Mouse (Mus musculus) embryo, embryonic 10 days (tissue): ENCODE results near the gene Lrrc32.

Experiments used
- DNase-seq: peaks from one replicate; pipeline ENCODE4 v3.0.0-alpha.2; 2015; ENCODE audit warnings: low spot score

Gene Lrrc32

DNA sequence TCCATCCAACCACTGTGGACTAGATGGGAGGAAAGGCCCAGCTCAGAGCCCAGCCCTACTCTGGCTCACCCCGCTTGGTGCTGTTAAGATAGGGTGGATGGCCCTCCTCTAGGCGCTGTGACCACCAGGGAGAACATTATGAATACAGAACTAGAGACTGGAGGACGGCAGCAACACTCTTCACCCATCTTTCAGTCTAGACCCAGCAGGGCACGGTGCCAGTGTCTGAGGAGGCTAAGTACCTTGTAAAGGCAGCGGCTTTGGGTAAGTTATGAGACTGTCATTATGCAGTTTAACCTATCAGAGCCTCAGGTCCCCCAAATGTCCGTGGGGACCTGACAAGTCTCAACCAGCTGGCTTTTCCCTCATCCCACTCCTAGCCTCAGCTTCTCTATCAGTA, at the start of gene Lrrc32:
Gene Lrrc32, plus strand, starts transcription at position 153 of the 400 bp plus-strand sequence.
- DNase-seq, result no peak

DNA sequence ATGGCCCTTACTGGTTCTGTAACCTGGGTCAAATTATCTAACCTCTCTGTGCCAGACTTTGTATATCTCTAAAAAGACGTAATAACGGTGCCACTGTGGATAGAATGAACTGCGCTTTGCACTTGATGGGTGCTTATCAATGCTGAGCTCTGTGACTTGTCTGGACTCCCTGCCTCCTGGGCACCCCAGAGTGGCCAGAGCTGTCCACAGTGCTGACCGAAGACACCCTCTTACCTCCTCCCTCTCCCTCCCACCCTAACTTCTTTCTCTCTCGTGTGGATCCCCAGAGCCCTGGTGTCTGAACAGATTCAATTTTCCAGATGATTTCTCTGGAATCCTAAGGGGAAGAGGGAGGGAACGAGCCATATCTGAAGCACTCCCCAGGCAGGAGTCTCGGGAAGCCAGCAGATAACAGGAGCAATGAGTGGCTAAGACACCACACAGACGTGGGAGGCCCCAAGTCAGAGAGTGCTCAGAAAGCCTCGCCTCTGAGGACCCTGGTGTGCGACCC, 49.1 kb upstream of the Lrrc32 start, which contains the start of gene Gucy2d:
Gene Gucy2d, plus strand, starts transcription at position 461 of the 511 bp plus-strand sequence.
- DNase-seq, result no peak

DNA sequence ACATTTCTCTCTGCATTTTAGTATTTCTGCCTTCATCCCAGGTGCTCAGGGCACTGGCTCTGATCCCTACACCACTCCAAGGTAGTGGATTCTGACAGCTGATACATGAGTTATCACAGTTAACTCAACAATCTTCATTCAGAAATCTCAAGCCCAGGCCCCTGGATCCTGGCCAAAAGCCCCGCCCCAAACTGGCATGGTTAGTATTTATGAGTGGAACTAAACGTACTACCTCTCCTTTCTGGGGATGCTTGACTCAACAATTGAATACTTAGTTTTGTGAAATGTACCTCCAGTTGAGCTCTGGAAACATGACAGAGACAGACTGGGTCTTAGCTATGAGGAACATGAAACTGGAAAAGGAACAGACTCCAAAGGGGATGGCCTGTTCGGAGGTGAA, 42.2 kb upstream of the Lrrc32 start:
- DNase-seq, result no peak

DNA sequence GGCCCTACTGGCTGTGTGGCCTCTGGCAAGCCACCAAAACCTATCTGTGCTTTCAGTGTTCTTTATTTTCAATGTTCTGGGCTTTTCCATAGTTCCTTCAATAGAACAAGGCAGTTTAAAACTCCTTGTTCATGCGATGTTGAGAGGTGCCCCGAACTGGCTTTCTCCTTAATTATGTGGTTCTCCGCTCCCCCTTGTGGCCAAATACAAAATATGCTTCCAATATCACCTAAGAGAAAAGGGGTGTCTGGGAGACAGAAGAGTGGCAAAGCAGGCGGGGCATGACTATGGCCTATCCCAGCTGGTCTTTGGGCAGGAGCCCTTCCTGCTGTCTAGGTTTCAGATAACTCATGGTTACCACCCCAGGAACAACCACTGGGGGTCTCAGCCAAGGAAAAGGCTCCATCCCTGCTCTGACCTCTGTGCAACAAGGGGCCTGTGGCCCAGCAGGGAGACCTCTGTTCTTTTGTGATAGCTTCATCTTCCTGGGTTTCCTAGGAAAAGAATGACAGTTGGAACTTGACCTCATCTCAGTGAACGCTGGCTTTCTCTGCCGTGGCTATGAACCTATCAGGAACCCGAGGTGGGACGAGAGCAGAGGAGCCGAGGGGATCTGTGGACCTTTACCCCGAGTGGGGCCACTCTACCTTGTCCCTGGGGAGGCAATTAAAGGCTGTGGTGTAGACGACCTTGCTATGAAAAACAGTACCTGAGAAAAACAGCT, 41.3 kb upstream of the Lrrc32 start:
- DNase-seq, result peak; percentile 78

DNA sequence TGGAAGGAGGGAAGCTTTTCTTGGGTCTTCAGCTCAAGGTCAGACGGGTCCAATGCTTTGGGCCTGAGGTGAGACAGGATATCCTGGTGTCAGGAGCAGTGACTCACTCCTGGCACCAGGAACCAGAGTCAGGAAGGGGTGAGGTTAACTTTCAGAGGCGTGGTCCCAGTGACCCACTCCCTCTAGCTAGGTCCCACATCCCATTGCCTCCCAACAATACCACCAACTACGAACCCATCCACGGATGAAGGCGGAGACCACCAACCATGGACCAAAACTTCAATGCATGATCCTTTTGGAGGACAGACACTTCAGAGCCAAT, 40.8 kb upstream of the Lrrc32 start:
- no peak for DNase-seq

DNA sequence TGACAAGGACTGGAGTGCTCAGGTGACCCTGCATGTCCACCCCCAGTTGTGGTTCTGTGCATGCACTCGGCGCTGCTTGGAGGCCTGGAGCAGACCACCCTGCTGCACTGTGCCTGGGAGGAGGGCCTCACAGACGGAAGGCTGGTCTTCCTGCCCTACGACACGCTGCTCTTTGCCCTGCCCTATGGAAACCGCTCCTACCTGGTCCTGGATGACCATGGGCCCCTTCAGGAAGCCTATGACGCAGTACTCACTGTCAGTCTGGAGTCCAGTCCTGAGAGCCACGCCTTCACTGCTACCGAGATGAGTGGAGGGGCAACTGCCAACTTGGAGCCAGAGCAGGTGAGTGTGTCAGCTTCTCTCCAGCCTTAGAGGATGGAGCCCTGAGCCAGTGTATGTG, 39.4 kb upstream of the Lrrc32 start:
- no peak for DNase-seq

DNA sequence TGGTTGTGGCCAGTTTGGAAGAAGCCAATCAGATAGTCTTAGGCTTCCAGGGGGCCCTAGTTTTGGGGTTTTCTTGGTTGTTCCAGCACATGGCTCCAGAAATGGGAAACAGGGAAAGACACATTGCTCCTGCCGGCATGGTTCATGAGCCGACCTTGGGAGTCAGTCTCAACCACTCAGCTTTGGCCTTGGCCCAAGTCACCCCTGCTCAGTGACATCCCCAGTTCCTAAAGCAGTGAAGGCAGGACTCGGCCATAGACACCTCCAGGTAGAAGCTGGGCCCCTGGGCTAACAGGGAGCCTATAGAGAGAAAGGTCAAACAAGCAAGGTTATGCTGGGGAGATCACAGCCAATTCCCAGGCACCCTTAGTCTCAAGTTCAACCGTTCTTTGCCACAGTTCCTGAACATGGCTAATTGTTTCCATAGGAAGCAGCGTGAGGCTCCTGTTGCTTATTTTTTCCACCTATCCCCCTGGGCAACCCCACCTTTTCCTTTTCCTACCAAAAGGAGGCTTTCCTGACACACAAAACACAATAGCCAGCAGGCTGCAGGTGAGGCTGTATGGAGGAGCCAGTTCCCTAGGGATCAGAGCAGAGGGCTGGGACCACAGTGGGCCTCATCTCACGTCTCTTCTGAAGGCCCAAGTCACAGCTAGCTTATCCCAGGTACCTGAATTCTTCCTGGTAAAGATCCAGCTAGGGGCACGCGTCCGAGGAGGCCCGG, 34.5 kb upstream of the Lrrc32 start:
- DNase-seq, result no peak

DNA sequence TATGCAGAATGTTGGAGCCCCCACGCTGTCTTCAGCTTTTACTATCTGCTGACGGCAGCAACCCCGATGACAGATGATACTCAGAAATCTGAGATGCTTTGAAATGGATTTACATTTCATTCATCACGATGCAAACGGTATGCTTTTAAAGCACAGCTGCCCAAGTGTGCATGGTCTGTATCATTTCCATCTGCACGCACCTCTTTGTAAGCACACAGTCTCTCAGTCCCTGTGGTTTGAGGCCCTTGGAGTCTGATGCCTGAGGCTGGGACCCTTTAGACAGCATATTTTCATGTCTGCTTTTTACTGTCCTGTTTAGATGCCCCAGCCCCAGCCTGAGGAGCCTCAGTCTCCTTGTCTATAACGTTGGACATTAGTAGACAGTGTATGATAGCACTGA, 28.8 kb upstream of the Lrrc32 start:
- no peak for DNase-seq

DNA sequence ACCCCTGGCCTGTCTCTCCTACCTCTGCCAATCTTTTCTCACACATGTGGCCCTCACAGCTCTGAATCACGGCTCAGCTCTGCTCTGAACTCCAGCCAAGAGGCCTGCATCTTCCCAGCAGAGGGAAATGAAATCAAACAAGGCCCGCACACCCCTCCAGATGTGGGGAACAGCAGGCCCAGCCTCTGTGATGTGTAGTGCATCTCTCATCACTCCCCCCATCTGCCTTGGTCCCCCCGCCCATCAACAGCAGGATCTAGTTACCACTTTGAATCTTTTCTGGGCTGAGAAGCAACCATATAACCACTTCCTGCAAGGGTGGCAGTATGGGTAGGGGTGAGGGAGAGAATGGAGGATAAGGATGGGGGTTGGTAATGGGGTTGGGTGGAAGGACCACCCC, 20.0 kb upstream of the Lrrc32 start:
- DNase-seq, result no peak

DNA sequence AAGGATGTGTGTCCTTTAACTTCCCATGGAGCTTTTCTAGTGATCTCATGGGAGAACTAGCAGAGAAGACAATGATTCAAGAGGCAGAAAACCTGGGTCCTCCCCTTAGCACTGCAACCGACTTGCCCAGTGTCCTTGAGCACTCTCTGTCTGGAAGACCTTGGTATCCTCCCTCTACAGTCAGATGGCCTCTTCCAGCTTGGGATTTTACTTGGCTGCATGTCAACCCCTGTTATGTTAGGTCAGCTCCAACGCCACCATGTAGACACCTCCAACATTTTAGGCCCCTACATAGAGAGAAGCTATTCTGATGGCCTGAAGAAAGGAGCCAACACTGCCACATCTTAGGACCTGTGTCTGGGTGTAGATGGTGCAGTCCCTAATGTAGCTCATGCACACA, 16.6 kb upstream of the Lrrc32 start:
- DNase-seq, result no peak

DNA sequence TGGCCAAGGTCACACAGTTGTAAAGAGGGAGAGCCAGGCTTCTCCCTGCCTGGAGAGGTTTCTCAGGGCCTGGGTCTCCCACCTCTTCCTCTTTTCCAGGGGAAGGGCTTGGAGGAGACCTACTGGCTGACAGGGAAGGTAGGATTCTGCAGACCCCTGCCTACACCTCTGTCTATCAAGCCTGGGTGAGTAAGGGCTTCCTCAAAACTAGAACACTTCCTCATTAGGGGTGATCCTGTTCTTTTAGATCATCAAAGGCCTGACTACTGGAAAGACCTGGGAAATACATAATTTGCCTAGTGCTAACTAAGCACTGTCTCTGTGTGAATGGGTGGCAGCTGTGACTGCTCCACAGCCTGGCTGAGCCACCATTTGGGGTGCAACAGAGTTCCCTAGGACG, 14.5 kb upstream of the Lrrc32 start:
- no peak for DNase-seq

DNA sequence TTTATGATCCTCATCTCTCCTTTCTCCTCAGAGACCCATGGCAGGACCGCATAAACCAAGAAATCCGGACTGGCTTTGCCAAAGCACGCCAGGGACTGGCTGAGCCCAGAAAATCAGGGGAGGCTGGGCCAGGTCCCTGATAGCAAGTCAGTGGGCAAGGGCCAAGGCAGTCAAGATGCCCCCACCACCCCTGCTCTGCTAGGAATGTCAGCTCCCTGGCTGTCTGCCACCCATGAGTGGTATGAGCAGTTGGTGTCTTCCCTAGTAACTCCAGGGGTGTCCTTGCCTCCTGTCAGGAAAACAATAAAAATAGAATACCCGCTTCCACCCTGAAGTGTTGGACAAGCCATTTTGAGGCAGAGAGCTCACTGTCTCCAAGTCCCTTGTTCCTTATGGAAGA, 11.9 kb upstream of the Lrrc32 start:
- no peak for DNase-seq

DNA sequence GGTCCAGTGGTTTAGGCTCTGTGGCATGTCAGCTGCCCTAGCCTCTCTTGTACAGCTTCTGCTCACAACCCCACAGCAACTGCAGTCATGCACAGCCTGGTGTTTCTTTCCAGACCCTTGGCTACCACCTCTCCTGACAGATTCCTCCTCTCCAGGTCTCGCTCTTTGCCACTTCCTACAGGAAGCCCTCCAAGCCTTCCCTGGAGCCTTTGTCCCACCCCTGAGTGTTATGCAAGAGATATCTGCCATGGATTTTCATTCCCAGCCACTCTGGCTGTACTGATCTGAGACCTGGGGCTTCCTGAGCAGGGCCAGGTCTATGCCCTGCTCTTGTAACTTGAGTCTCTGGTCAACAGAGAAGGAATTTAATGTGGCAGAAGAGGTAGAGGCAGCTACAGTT, 8.6 kb upstream of the Lrrc32 start:
- no peak for DNase-seq

DNA sequence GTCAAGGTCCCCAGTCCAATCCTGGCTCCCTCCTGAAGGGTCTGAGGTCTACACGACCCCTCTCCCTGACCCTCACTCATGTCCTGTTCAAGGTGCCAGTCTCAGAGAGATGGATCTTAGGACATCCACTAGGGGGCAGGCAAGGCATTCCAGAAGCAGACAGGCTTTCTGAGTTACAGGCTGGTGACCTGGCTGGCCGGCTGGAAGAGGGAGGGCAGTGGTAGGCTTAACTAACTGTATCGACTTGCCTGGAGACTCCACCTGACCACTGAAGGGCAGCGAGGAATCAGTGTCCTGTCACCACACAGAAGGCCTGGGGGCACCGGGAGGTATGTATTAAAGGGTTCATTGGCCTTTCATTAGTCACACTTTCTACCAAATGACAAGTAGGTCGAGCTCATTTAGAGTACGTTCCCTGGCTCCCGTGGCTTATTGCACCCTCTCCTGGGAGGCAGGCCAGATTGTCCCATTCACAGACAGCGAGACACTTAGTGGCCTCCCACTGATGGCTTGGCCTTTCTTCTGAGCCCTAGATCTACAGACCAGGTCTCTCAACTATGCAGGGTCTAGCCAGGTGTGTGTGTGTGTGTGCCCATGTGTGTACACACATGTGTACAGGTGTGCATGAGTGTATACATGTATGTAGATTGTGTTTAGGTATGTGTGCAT, 7.9 kb upstream of the Lrrc32 start:
- peak; percentile 94 for DNase-seq

DNA sequence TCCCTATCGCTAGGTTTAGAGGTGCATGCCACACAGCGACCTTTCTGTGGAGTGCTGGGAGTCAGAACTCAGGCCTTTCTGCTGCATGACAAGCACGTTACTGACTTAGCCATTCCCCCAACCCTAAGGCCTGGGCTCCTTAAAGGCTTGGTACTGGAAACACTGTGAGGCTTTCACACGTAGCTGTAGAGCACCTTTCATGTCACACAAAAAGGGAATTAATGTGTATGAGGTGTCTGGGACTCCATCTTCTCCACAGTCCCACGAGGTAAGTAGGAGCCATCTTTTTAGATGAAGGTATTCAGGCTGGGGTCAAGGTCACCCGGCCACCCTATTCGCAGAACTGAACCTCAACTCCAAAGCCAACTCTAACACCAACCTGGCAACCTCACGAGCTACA, 7.2 kb upstream of the Lrrc32 start:
- DNase-seq, result no peak

DNA sequence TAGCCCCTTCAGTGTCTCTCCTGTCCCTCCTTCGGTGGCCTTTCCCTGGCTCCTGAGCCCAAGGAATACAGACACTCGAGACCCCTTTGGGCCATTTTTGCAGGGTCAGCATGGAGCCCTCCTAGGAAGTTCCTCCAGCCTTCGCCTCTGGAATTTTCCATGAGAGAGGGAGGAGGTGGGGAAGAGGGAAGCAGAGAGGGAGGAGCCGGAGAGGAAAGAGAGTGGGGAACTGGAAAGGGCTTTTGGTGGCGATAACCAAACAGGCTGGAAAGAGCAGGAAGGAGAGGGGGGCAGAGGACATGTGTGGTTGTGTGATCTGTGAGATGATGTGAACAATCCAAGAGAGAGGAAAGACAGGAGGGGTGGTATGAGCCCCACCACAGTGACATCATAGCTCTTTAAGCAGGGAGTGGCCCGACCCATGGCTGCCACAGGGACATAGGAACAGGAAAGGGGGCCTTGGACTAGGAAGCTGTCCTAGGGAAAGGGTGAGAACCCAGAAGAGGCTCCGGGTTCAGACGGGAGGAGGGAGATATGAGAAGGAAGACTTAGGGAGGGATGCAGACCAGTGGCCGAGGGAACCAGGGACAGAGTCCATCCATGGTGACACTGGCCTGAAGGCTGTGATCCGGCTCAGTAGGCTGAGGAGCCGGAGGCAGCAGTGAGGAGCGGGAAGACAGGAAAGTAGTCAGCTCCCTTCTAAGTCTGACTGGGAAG, 6.4 kb upstream of the Lrrc32 start:
- no peak for DNase-seq

DNA sequence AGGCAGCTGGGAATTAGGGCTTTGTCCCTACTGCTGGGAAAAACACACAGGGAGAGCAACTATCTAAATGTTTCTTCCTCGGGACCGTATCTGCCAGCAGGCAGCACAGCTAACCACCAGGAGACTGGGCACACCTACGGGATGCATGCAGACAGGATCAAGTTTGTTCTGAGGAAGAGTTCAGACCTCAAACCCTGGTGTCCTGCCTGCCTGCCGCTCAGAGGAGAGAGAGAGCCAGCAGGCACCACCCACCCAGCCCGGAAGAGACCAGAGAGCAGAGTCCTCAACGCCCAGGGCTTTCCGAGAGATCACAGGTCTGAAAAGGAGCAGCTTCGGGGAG, 5.8 kb upstream of the Lrrc32 start:
- no peak for DNase-seq

DNA sequence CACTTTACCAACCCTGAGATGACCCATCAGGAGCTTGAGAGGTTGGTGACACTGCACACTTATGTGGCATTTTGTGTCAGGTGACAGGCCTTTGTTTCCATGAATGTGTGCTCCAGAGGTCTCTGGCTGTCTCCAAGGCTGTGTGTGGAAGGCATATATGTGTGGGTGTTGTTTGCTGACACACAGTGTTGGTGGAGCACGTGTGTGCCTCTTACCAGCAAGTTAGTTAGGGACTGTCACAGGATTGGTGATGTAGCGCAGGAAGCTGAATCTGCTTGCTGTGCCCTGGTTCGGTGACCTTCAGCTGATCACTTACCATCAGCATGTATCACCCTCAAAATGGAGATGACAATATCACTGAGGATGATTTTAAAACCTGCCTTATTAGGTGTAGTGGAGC, 4.2 kb upstream of the Lrrc32 start:
- no peak for DNase-seq

DNA sequence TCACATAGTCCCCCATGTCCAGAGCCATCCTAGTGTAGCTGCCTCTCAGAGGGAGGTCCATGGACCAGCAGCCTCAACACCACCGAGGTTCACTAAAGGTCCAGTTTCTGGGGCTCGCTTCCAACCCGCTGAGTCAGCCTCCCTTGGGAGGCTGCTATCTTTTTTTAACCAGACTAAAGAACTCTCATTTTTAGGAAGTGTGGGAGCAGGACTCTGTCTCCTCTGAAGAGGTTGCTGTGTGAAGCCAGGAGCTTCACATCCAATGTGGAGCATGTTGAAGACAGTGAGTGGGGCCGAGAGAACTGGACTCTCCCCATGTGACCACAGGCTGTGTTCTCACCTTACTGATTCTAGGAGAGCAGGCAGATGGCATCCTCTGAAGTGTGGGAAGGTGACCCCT, 3.6 kb upstream of the Lrrc32 start:
- DNase-seq, result no peak

DNA sequence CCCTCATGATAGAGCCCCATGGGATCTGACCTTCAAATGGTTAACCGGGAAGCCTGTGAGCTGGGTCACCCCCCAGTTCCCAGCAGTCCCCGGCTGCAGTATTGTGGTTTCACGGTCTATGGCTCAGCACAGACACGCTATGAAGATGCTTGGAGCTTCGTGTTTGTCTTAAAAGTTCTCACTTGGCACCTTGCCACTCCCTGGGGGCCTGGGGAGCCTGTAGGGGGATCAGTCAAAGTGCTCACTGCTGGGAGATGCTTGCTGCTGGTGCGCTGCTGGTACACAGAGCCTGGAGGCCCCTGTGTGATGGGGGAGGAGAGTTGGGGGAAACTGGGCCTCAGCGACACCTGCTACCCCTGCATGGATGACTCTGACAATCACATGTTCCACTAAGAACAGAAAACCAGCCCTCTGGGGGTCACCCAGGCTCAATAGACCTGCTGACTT, 2.6 kb upstream of the Lrrc32 start:
- DNase-seq, result no peak

DNA sequence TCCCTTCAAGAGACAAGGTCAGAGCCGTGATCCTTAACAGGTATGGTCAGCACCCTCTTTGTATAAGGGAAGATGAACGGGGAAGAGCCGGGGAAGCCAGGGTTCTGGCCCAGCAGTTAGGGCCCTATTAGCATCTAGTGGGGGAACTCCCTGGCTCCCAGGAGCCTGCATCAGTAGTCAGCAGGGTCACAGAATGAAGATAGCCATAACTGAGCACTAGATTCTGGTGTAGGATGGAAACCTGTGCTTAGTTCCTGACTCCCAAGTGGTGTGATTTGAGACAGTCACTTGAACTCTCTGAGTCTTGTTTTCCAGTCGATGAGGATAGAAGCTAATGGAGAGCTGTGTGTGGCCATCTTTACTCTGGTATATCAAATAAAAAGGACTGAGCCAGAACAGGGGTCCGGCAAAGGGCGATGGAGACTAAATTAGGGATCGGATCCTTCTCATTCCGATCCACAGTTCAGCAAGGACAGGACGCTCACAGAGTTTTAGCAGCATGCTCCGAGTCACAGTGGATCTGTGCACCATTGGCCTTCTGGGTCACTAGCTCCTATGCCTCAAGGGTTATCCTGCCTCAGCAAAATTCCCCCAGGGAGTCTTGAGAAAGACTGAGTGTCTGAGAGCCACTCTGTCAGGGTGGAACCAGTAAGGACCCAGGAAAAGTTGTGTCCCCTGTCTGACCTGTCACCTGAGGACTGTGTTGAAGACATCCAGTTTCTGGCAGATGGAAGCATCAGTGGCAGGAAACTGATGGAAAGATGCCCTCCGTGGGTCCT, 1.7 kb upstream of the Lrrc32 start:
- no peak for DNase-seq
